Mouse (Mus musculus) thymus, postnatal 4 days (tissue): Measurements from ENCODE around the gene Accs.

Source experiments
- DNase-seq: peaks from one replicate; pipeline ENCODE4 v3.0.0; 2021

Gene Accs

GRCm38 (mm10) chr2:93791516-93792499 lies 57.9 kb downstream of the Accs start:
- DNase-seq: no peak

- no peak for DNase-seq
Observed at GRCm38 (mm10) chr2:93790798-93791345, 58.9 kb downstream of the Accs start.

GRCm38 (mm10) chr2:93788557-93788956 lies 61.2 kb downstream of the Accs start:
- no peak for DNase-seq

- DNase-seq: peak; percentile 78
Observed at GRCm38 (mm10) chr2:93786175-93786574, 63.6 kb downstream of the Accs start.

- no peak for DNase-seq
Observed at GRCm38 (mm10) chr2:93785432-93785798, 64.3 kb downstream of the Accs start.

GRCm38 (mm10) chr2:93784721-93785431 lies 64.9 kb downstream of the Accs start:
- DNase-seq: no peak

GRCm38 (mm10) chr2:93783926-93784539 lies 65.7 kb downstream of the Accs start:
- no peak for DNase-seq
